Comparison of ENCODE assay signal across 8 mouse cellular contexts in genomic region chr7:38199907-38200605, GRCm38 (mm10). TPM values are rescaled to one million over a fixed set of nuclear protein-coding genes. Genes with fewer than 3 reads are reported as not detected.
A peak's percentile ranks its signal among the peaks of the same experiment; 100 is the strongest.
DNase-seq lines count a peak whose midpoint lies in the region; ATAC-seq and TF ChIP-seq lines count a peak whose summit lies in the region.

No protein-coding gene starts in this region.

- no peaks in the 10 kb centered on the region for H3K9me3 ChIP-seq in neural tube, embryonic 11.5 days (ENCODE audit: control insufficient read depth, low read length)
- no peaks in the 10 kb centered on the region for H3K9me3 ChIP-seq in forebrain, embryonic 15.5 days
- no peaks in the 10 kb centered on the region for H3K9me3 ChIP-seq in liver, embryonic 16.5 days (replicated peaks; ENCODE audit: control insufficient read depth, low read length)
- no peaks in the 10 kb centered on the region for H3K9me3 ChIP-seq in stomach, postnatal 0 days (ENCODE audit: control insufficient read depth, low read length)

- no peak for ATAC-seq in neural tube, embryonic 11.5 days (ENCODE audit: insufficient read depth, low FRiP score, low TSS enrichment)
- no peak; the same call in 1 of the 2 replicates for ATAC-seq in forebrain, embryonic 15.5 days (replicated peaks)
- no peak for ATAC-seq in liver, embryonic 16.5 days (ENCODE audit: low read depth)
- ATAC-seq in stomach, postnatal 0 days (ENCODE audit: low FRiP score, low TSS enrichment), result no peak

- no peak for TF ChIP-seq CTCF in stomach, postnatal 0 days (IDR thresholded peaks at IDR 0.05; ENCODE audit: low read depth)

- 0 out of 2 replicates have a peak, but pooled peaks cover 2% of the 10 kb centered on the region for H3K4me1 ChIP-seq in neural tube, embryonic 11.5 days (ENCODE audit: control insufficient read depth, insufficient read depth, low read length)
- peaks cover 7% of the 10 kb centered on the region for H3K4me1 ChIP-seq in forebrain, embryonic 15.5 days
- peaks cover 4% of the 10 kb centered on the region for H3K4me1 ChIP-seq in liver, embryonic 16.5 days (ENCODE audit: control insufficient read depth, low read depth, low read length)
- H3K4me1 ChIP-seq in stomach, postnatal 0 days (replicated peaks; ENCODE audit: control insufficient read depth, insufficient read depth), result no peaks in the 10 kb centered on the region

- H3K9ac ChIP-seq in neural tube, embryonic 11.5 days (ENCODE audit: low read length), result no peak overlapping the region
- peak overlapping the region; percentile 48 for H3K9ac ChIP-seq in forebrain, embryonic 15.5 days (replicated peaks)
- H3K9ac ChIP-seq in liver, embryonic 16.5 days (ENCODE audit: low read depth, low read length), result no peak overlapping the region
- H3K9ac ChIP-seq in stomach, postnatal 0 days (ENCODE audit: low read length), result peak overlapping the region; percentile 38; the same call in 1 of the 2 replicates

- 71% methylated on average over 8 of the region's 8 CpGs for WGBS in neural tube, embryonic 11.5 days
- WGBS in forebrain, embryonic 15.5 days, result 69% methylated on average over 8 of the region's 8 CpGs
- 44% methylated on average over 8 of the region's 8 CpGs for WGBS in liver, embryonic 16.5 days (ENCODE audit: insufficient replicate concordance)
- 66% methylated on average over 8 of the region's 8 CpGs for WGBS in stomach, postnatal 0 days

- DNase-seq in neural tube, embryonic 11.5 days (ENCODE audit: low spot score), result no peak
- DNase-seq in neural tube, embryonic 10.5 days (ENCODE audit: extremely low spot score, low spot score), result no peak
- DNase-seq in stomach, postnatal 0 days (ENCODE audit: low spot score), result no peak
- DNase-seq in MN1 (ENCODE audit: low spot score), result no peak
- DNase-seq in cerebellum, adult 9-10 months, result no peak
- DNase-seq in cerebellum, adult 11 months, result no peak

- H3K27me3 ChIP-seq in neural tube, embryonic 11.5 days (ENCODE audit: control insufficient read depth, insufficient read depth, low read length), result no peaks in the 10 kb centered on the region
- H3K27me3 ChIP-seq in forebrain, embryonic 15.5 days, result no peaks in the 10 kb centered on the region
- H3K27me3 ChIP-seq in liver, embryonic 16.5 days (ENCODE audit: control insufficient read depth, insufficient read depth, low read depth, low read length), result no peaks in the 10 kb centered on the region
- H3K27me3 ChIP-seq in stomach, postnatal 0 days (ENCODE audit: control insufficient read depth, insufficient read depth, low read length), result no peaks in the 10 kb centered on the region

- no peak overlapping the region for H3K4me3 ChIP-seq in neural tube, embryonic 11.5 days (ENCODE audit: low read depth, low read length)
- peak overlapping the region; percentile 39 for H3K4me3 ChIP-seq in forebrain, embryonic 15.5 days
- no peak overlapping the region for H3K4me3 ChIP-seq in liver, embryonic 16.5 days (ENCODE audit: low read depth, low read length)
- H3K4me3 ChIP-seq in stomach, postnatal 0 days (ENCODE audit: low read depth, low read length), result no peak overlapping the region

- H3K4me2 ChIP-seq in neural tube, embryonic 11.5 days (ENCODE audit: low read depth), result peak overlapping the region; percentile 39
- H3K4me2 ChIP-seq in forebrain, embryonic 15.5 days (replicated peaks), result peak overlapping the region; percentile 58
- peak overlapping the region; percentile 46; the same call in 1 of the 2 replicates for H3K4me2 ChIP-seq in liver, embryonic 16.5 days (ENCODE audit: low read depth, low read length)
- peak overlapping the region; percentile 47; the same call in 1 of the 2 replicates for H3K4me2 ChIP-seq in stomach, postnatal 0 days (replicated peaks; ENCODE audit: low read depth)

- TF ChIP-seq EP300 in stomach, postnatal 0 days (optimal IDR thresholded peaks at IDR 0.05), result no peak

- H3K27ac ChIP-seq in neural tube, embryonic 11.5 days (ENCODE audit: low read depth, low read length), result no peak overlapping the region
- H3K27ac ChIP-seq in forebrain, embryonic 15.5 days (replicated peaks), result peak overlapping the region; percentile 85
- peak overlapping the region; percentile 57 for H3K27ac ChIP-seq in liver, embryonic 16.5 days (ENCODE audit: low read length)
- H3K27ac ChIP-seq in stomach, postnatal 0 days (replicated peaks), result no peak overlapping the region

- no peaks in the 10 kb centered on the region for H3K36me3 ChIP-seq in neural tube, embryonic 11.5 days (ENCODE audit: control insufficient read depth, insufficient read depth, low read length)
- H3K36me3 ChIP-seq in forebrain, embryonic 15.5 days, result no peaks in the 10 kb centered on the region
- no peaks in the 10 kb centered on the region for H3K36me3 ChIP-seq in liver, embryonic 16.5 days (ENCODE audit: control insufficient read depth, insufficient read depth)
- no peaks in the 10 kb centered on the region; the same call in 1 of the 2 replicates for H3K36me3 ChIP-seq in stomach, postnatal 0 days (ENCODE audit: control insufficient read depth, insufficient read depth, low read length)

RNA-seq across cellular contexts. Expression of gene 1600014C10Rik, which starts 17.0 kb away (rescaled TPM):
- polyA plus RNA-seq in neural tube, embryonic 11.5 days (2014; fragmentation: Nextera tagmentation; extraction: Ambion mirVana), result 17.0 and 18.3 TPM in 2 replicates
- 16.8 and 17.7 TPM in 2 replicates for polyA plus RNA-seq in forebrain, embryonic 15.5 days (2015; fragmentation: Nextera tagmentation; extraction: Ambion mirVana)
- polyA plus RNA-seq in liver, embryonic 16.5 days (2015; fragmentation: Nextera tagmentation; extraction: Ambion mirVana), result 20.2 and 21.6 TPM in 2 replicates
- polyA plus RNA-seq in stomach, postnatal 0 days (2015; fragmentation: Nextera tagmentation; extraction: Ambion mirVana), result 9.6 and 10.3 TPM in 2 replicates

RNA-seq across cellular contexts. Expression of gene Plekhf1, which starts 27.8 kb away (rescaled TPM):
- polyA plus RNA-seq in neural tube, embryonic 11.5 days (2014; fragmentation: Nextera tagmentation; extraction: Ambion mirVana), result 1.9 and 2.1 TPM in 2 replicates
- 0.61 and 0.68 TPM in 2 replicates for polyA plus RNA-seq in forebrain, embryonic 15.5 days (2015; fragmentation: Nextera tagmentation; extraction: Ambion mirVana)
- 0.52 and 0.54 TPM in 2 replicates for polyA plus RNA-seq in liver, embryonic 16.5 days (2015; fragmentation: Nextera tagmentation; extraction: Ambion mirVana)
- 1.9 and 2.0 TPM in 2 replicates for polyA plus RNA-seq in stomach, postnatal 0 days (2015; fragmentation: Nextera tagmentation; extraction: Ambion mirVana)

Comparison
In these comparisons a context has a peak if more than half of its experiments do, and no peak if none do; other contexts are left out.
1. H3K27ac ChIP-seq: peak in forebrain, embryonic 15.5 days (single experiment) and liver, embryonic 16.5 days (single experiment); none in neural tube, embryonic 11.5 days (single experiment) and stomach, postnatal 0 days (single experiment).
2. H3K9ac ChIP-seq: peak in forebrain, embryonic 15.5 days (single experiment) and stomach, postnatal 0 days (single experiment); none in neural tube, embryonic 11.5 days (single experiment) and liver, embryonic 16.5 days (single experiment).
3. Peak in every context shown above with its lines, with median percentiles within 50 percentile points of each other: H3K4me2 ChIP-seq.